Mouse (Mus musculus) erythroblast, adult 5-6 weeks (primary cell): ENCODE results near the gene Slxl1. TPM values are rescaled to one million over a fixed set of nuclear protein-coding genes. Genes with fewer than 3 reads are reported as not detected.
"Not testable (repeated sequence)": the region's sequence is repeated elsewhere in the genome, so short reads cannot be mapped to it uniquely, and the experiment has no call there.

Source experiments
- ATAC-seq: replicated peaks from 2 replicates; pipeline ENCODE4 v1.8.0; 2016; ENCODE audit warnings: moderate number of reproducible peaks, mild to moderate bottlenecking, moderate TSS enrichment, inconsistent platforms; ENCODE audit not compliant: poor library complexity, low FRiP score, severe bottlenecking
- total RNA-seq, 2 experiments: library from RNA; stranded (forward) in 1 of 2; stranded (reverse) in 1 of 2; fragments of 150-400 nt in 1 of 2; fragments of 200-764, 138-1000 nt in 1 of 2; gene quantifications; 2 replicates each; pipeline versions ENCODE4 v1.2.3 to v1.2.4; 2015 to 2017; ENCODE audit warnings: low replicate concordance in 2 of 2

The Slxl1 gene
- total RNA-seq (2015; ENCODE audit: low replicate concordance): not detected in 2 replicates
- not detected in 2 replicates for total RNA-seq (2017; ENCODE audit: low replicate concordance)

DNA sequence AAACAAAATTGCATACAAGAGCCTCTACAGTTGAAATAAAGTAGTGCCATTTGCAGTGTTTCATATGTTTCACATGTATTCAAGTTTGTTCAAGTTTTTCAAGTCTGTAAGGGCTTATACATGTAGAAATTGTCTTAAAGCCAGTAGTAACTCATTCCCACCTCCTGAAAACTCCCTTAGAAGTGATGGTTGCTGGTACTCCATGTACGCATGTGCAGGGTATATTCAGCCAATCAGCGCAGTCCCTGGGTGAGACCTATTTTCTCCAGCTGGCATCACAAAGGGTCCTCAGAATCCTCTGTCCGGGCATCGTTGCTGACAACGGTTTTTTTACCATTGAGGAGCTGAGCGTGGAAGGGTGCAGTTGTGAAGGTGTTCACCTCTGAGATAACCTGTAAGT, at the start of gene Slxl1:
Gene Slxl1 (plus strand): TSS at position 301 of the 400 bp plus-strand sequence.
- ATAC-seq: not testable (repeated sequence)
